Mouse (Mus musculus): ENCODE results near the gene Errfi1. TPM values are rescaled to one million over a fixed set of nuclear protein-coding genes. Genes with fewer than 3 reads are reported as not detected.

Errfi1 gene
- total RNA-seq, 2 experiments from 2014 or later: 42.5 to 50.6 TPM

DNA sequence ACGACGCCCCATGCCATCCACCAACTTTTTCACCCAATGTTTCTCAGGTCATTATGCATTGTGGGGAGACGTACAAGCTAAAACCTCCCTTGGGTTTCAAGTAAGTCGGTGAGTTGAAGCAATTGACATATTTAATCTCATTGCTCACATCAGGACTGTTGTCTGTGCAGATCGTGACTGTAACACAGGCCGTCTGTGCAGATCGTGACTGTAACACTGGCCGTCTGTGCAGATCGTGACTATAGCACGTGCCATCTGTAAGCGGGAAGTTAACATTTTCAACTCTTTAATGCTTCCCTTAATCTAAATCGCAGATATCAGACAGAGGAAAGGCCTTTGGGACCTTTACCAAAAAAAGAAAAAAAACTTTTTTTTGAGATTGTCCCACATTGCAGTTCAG lies 60.0 kb downstream of the Errfi1 start:
- Histone ChIP-seq H3K27ac (peak overlapping the region; percentile 95), H3K4me3 (peak overlapping the region; percentile 56)
- no peak for TF ChIP-seq CTCF (conservative IDR thresholded peaks at IDR 0.05)
- no peak for DNase-seq (ENCODE audit: low spot score in 2 of 2)

DNA sequence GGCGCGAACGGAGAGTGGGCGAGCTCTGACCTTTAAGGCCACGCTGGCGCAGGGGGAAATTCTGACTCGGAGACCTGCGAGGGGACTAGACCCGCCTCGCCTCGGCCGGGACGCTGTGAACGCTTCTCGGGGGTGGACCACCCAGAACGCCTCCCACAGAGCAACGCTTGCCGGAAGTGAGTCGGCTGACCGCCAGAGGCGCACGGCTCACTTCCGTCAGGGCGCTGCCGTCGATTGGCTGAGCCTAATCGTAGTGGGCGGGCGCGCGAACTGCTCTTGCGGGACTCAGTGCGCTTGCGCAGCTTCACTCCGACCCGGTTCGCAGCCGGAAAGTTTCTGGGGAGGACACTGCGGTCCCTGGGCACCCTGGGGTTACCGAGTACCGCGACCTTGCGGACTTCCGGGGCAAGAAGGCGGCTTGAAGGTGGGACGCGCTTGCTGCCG lies 60.6 kb downstream of the Errfi1 start, which contains the start of the genes Park7 and Tnfrsf9:
Gene Park7, minus strand, starts transcription at position 148 of the 444 bp plus-strand sequence.
Gene Tnfrsf9, plus strand, starts transcription at position 273 of the 444 bp plus-strand sequence.
- H3K4me3 ChIP-seq: peak within 1 kb of the TSS; percentile 56
- peak; percentile 76 for TF ChIP-seq CTCF (conservative IDR thresholded peaks at IDR 0.05)
- peak within 1 kb of the TSS; percentile 95 for H3K27ac ChIP-seq
- peak; percentile 95 to 96 for DNase-seq (ENCODE audit: low spot score in 2 of 2)

DNA sequence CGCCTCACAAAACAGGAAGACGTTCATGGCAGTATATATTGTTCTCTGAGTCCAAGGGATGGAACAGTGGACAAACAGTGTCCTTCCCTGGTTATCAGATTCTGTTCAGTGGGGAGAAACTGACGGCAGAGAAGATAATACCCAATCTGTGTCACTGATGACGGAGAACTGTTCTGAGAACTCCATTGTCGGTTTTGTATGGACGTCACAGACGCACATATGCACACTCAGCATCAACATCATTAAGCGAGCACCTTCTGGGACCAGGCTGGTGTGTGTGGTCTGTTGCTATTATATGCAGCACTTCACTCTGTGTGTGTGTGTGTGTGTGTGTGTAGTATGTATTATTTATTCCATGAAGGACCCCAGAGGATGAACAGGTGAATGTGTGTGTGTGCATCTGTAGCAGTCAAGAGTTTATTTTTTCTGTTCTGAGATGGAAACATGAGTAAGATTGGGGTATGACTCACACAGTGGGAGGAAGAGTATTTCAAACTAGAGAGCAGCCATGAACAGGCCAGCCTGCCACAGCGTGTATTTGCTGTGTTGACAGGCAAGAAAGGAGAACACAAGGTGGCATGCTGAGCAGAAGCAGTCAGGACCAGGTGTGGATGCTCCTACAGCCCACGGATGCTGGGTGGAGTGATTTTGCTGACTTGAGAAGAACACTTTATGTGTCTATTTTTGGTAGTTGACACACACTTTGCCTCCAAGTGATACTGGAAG lies 61.6 kb downstream of the Errfi1 start:
- TF ChIP-seq CTCF (conservative IDR thresholded peaks at IDR 0.05): no peak
- H3K4me3 ChIP-seq: peak overlapping the region; percentile 56
- no peak for DNase-seq (ENCODE audit: low spot score in 2 of 2)
- peak overlapping the region; percentile 95 for H3K27ac ChIP-seq

DNA sequence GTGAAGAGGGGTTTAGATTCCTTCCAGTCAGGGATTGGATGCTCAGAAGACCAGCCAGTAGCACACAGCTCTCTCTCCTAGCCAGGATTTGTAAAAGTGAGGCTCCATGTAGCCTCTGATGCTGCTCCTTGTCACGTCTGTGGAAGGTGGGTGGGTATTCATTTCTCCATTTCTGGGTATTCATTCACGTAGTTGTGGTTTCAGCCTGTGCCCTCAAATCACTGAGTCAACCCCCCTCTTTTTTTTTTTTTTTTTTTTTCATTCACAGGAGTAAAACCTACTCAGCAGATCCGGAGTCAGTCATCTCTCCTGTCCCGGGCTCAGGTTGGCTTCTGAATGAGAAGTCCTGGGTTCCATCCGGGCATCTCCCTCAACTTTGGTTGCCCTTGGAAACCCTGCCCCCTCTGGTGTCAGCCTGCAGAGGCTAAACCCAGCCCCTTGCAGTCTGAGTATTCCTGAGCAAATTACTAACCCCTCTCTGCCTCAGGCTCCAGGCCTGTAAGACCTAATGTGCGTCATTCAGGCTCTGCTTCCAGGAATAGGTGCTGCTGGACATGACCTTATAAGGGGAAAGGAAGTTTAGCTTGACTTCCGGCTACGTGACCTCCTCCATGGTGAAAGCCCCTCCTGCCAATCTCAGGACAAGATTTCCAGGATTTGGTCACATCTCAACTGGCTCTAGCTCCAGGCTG lies 63.8 kb downstream of the Errfi1 start:
- no peak for TF ChIP-seq CTCF (conservative IDR thresholded peaks at IDR 0.05)
- H3K27ac ChIP-seq: no peak overlapping the region

More for the DNA sequence above, 63.8 kb downstream of the Errfi1 start:
- no peak for DNase-seq (ENCODE audit: low spot score in 2 of 2)
- H3K4me3 ChIP-seq: no peak overlapping the region

Other genes starting within 250 kb of the Errfi1 start
- gene Slc45a1, start 201.7 kb upstream of the Errfi1 start, total RNA-seq (2021): 10 to 100 TPM; 39.7 to 40.1 TPM
- 100 to 1,000 TPM; 250 to 252 TPM for gene Park7, start 60.5 kb downstream of the Errfi1 start, total RNA-seq (2021)
- gene Tnfrsf9, start 60.6 kb downstream of the Errfi1 start, total RNA-seq (2021): under 1 TPM; 0.39 to 0.41 TPM
- not detected for gene Uts2, start 143.2 kb downstream of the Errfi1 start, total RNA-seq (2021)
- gene Per3, start 190.7 kb downstream of the Errfi1 start, total RNA-seq (2021): 10 to 100 TPM; 31.6 to 35.6 TPM
- 10 to 100 TPM; 27.3 to 31.3 TPM for gene Vamp3, start 204.0 kb downstream of the Errfi1 start, total RNA-seq (2021)
- gene Gm13090, start 235.7 kb downstream of the Errfi1 start, total RNA-seq (2021): not detected